8 mouse cellular contexts compared by ENCODE assay signal in genomic region chr8:72295125-72295524, GRCm38 (mm10). TPM values are rescaled to one million over a fixed set of nuclear protein-coding genes. Genes with fewer than 3 reads are reported as not detected.
DNase-seq lines count a peak whose midpoint lies in the region; ATAC-seq and TF ChIP-seq lines count a peak whose summit lies in the region.

No protein-coding gene starts in this region.

- no peaks in the 10 kb centered on the region for H3K27me3 ChIP-seq in kidney, adult 2 months (replicated peaks; ENCODE audit: control insufficient read depth, insufficient read depth, low read length)
- no peaks in the 10 kb centered on the region for H3K27me3 ChIP-seq in liver, embryonic 15.5 days

- H3K27ac ChIP-seq in kidney, adult 2 months (ENCODE audit: insufficient read depth, low read depth, low read length): peak overlapping the region; percentile 86
- H3K27ac ChIP-seq in liver, embryonic 15.5 days (replicated peaks): peak overlapping the region; percentile 51; the same call in 1 of the 2 replicates

- H3K4me1 ChIP-seq in kidney, adult 2 months (ENCODE audit: control insufficient read depth, insufficient read depth, low read length): no peaks in the 10 kb centered on the region
- H3K4me1 ChIP-seq in liver, embryonic 15.5 days (replicated peaks): no peaks in the 10 kb centered on the region; the same call in 1 of the 2 replicates

- H3K4me2 ChIP-seq in liver, embryonic 15.5 days: no peak overlapping the region

- no peak overlapping the region for H3K4me3 ChIP-seq in kidney, adult 2 months (ENCODE audit: insufficient read depth, low read depth, low read length)
- no peak overlapping the region for H3K4me3 ChIP-seq in liver, embryonic 15.5 days (replicated peaks)

- peak; percentile 35 for DNase-seq in kidney, adult 2 months
- DNase-seq in kidney, adult 11 months: no peak
- peak; percentile 37 for DNase-seq in adipocyte (ENCODE audit: low spot score)
- DNase-seq in frontal cortex, postnatal 25 days (ENCODE audit: low spot score in 2 of 2): no peak
- no peak for DNase-seq in cerebellum, postnatal 10 days

- no peaks in the 10 kb centered on the region for H3K9me3 ChIP-seq in liver, embryonic 15.5 days (replicated peaks)

- 67% methylated on average over 3 of the region's 3 CpGs for WGBS in kidney, adult 2 months
- 30% methylated on average over 3 of the region's 3 CpGs for WGBS in liver, embryonic 15.5 days (ENCODE audit: insufficient replicate concordance)

- TF ChIP-seq CTCF in kidney, adult 2 months (conservative IDR thresholded peaks at IDR 0.05; ENCODE audit: insufficient read depth, insufficient read length, low read depth, low read length): no peak

- no peak for TF ChIP-seq POLR2A in kidney, adult 2 months (IDR thresholded peaks at IDR 0.05; ENCODE audit: low read depth, low read length)

- no peaks in the 10 kb centered on the region for H3K36me3 ChIP-seq in kidney, adult 2 months (ENCODE audit: control insufficient read depth, insufficient read depth, low read length)
- H3K36me3 ChIP-seq in liver, embryonic 15.5 days (replicated peaks): no peaks in the 10 kb centered on the region

- no peak overlapping the region for H3K9ac ChIP-seq in liver, embryonic 15.5 days

- ATAC-seq in granulocyte monocyte progenitor cell, adult 5-6 weeks (replicated peaks; ENCODE audit: poor library complexity, severe bottlenecking): peak; percentile 28; the same call in 1 of the 2 replicates
- ATAC-seq in liver, embryonic 15.5 days (ENCODE audit: insufficient read depth): 0 out of 2 replicates have a peak, but pooled peaks have one; percentile 30
- no peak for ATAC-seq in inflammation-experienced regulatory T-cells, adult 6 months

RNA-seq across cellular contexts. Expression of gene Gm10282, which starts 9.9 kb away (rescaled TPM):
- polyA plus RNA-seq in kidney, adult 2 months (2012; rRNA removed): 1.8 and 2.8 TPM in 2 replicates
- total RNA-seq in granulocyte monocyte progenitor cell, adult 5-6 weeks (2014; fragmentation: Nextera tagmentation): 29.7 and 33.2 TPM in 2 replicates
- total RNA-seq in granulocyte monocyte progenitor cell, adult 5-6 weeks (2017): 67.4 and 74.9 TPM in 2 replicates
- 4.9 and 7.2 TPM in 2 replicates for polyA plus RNA-seq in liver, embryonic 15.5 days (2015; fragmentation: Nextera tagmentation; extraction: Ambion mirVana)
- 100 to 1,000 TPM in 1 of 3 experiments, 10 to 100 TPM in 2; 20.4 to 115 (median 45.5) TPM for polyA plus RNA-seq in inflammation-experienced regulatory T-cells, adult 6 months (2017; shearing (Covaris generic))

RNA-seq across cellular contexts. Expression of gene Klf2, which starts 23.7 kb away (rescaled TPM):
- polyA plus RNA-seq in kidney, adult 2 months (2012; rRNA removed): 20.9 and 22.2 TPM in 2 replicates
- 1.9 and 5.5 TPM in 2 replicates for total RNA-seq in granulocyte monocyte progenitor cell, adult 5-6 weeks (2014; fragmentation: Nextera tagmentation)
- 2.8 and 3.2 TPM in 2 replicates for total RNA-seq in granulocyte monocyte progenitor cell, adult 5-6 weeks (2017)
- 2.6 and 3.1 TPM in 2 replicates for polyA plus RNA-seq in liver, embryonic 15.5 days (2015; fragmentation: Nextera tagmentation; extraction: Ambion mirVana)
- 10 to 100 TPM; 21.0 to 28.1 (median 24.3) TPM for polyA plus RNA-seq in inflammation-experienced regulatory T-cells, adult 6 months (2017; shearing (Covaris generic))

RNA-seq across cellular contexts. Expression of gene Ap1m1, which starts 55.3 kb away (rescaled TPM):
- 72.6 and 75.0 TPM in 2 replicates for polyA plus RNA-seq in kidney, adult 2 months (2012; rRNA removed)
- 80.1 and 117 TPM in 2 replicates for total RNA-seq in granulocyte monocyte progenitor cell, adult 5-6 weeks (2014; fragmentation: Nextera tagmentation)
- 49.1 and 59.8 TPM in 2 replicates for total RNA-seq in granulocyte monocyte progenitor cell, adult 5-6 weeks (2017)
- polyA plus RNA-seq in liver, embryonic 15.5 days (2015; fragmentation: Nextera tagmentation; extraction: Ambion mirVana): 57.0 and 61.7 TPM in 2 replicates
- polyA plus RNA-seq in inflammation-experienced regulatory T-cells, adult 6 months (2017; shearing (Covaris generic)): 100 to 1,000 TPM; 113 to 130 (median 120) TPM

Comparison
In these comparisons a context has a peak if more than half of its experiments do, and no peak if none do; other contexts are left out.
1. DNase-seq: peak in kidney, adult 2 months (single experiment) and adipocyte (single experiment); none in kidney, adult 11 months (single experiment), frontal cortex, postnatal 25 days (0 of 2) and cerebellum, postnatal 10 days (0 of 2).